Mouse (Mus musculus) cortical plate, adult 2 months (tissue): Measurements from ENCODE around the gene Gtf2h3.

ENCODE experiments used
- CTCF ChIP-seq: fragments of 200-500 bp; IDR thresholded peaks from 2 replicates; pipeline ENCODE4 v1.5.1; 2011; ENCODE audit warnings: mild to moderate bottlenecking, control low read depth, low read length; ENCODE audit not compliant: insufficient read depth; ENCODE audit errors: extremely low read depth
- POLR2A ChIP-seq: fragments of 200-500 bp; IDR thresholded peaks from 2 replicates; pipeline ENCODE4 v1.6.1; 2011; ENCODE audit warnings: mild to moderate bottlenecking, low read length, control low read depth; ENCODE audit not compliant: insufficient read depth; ENCODE audit errors: extremely low read depth

- TF ChIP-seq CTCF (no peak), POLR2A (no peak)
Observed at GRCm38 (mm10) chr5:124539905-124540304, 39.0 kb upstream of the Gtf2h3 start.
